Mouse (Mus musculus) midbrain, embryonic 16.5 days (tissue): ENCODE results near the gene Psmc6. TPM values are rescaled to one million over a fixed set of nuclear protein-coding genes. Genes with fewer than 3 reads are reported as not detected.

Source experiments
- ATAC-seq: fragments of 200-750 bp; cut with Nextera tagmentation; 2 replicates; pipeline ENCODE4 v1.8.0; 2017; ENCODE audit warnings: moderate TSS enrichment
- H3K27ac ChIP-seq: fragments of 300-500 bp; sonication (generic); 2 replicates; pipeline ENCODE4 v1.5.1; 2014; ENCODE audit warnings: mild to moderate bottlenecking, low read length, mixed read lengths
- H3K27me3 ChIP-seq: fragments of 300-500 bp; sonication (generic); 2 replicates; pipeline ENCODE4 v1.6.1; 2014; ENCODE audit warnings: low read depth, low read length, mixed read lengths; ENCODE audit not compliant: control insufficient read depth, insufficient read depth
- H3K36me3 ChIP-seq: fragments of 300-500 bp; sonication (generic); 2 replicates; pipeline ENCODE4 v1.6.1; 2014; ENCODE audit warnings: mild to moderate bottlenecking, low read length, moderate library complexity, mixed read lengths; ENCODE audit not compliant: control insufficient read depth, insufficient read depth
- H3K4me1 ChIP-seq: fragments of 300-500 bp; sonication (generic); 2 replicates; pipeline ENCODE4 v1.6.1; 2014; ENCODE audit warnings: mild to moderate bottlenecking, low read length, mixed read lengths; ENCODE audit not compliant: control insufficient read depth, insufficient read depth
- H3K4me2 ChIP-seq: fragments of 300-500 bp; sonication (generic); 2 replicates; pipeline ENCODE4 v1.6.1; 2014; ENCODE audit warnings: mild to moderate bottlenecking, low read length, mixed read lengths
- H3K4me3 ChIP-seq: fragments of 300-500 bp; sonication (generic); 2 replicates; pipeline ENCODE4 v1.5.1; 2014; ENCODE audit warnings: low read depth, mild to moderate bottlenecking, low read length, moderate library complexity, mixed read lengths
- H3K9ac ChIP-seq: fragments of 300-500 bp; sonication (generic); 2 replicates; pipeline ENCODE4 v1.6.1; 2014; ENCODE audit warnings: low read depth, low read length, mixed read lengths
- H3K9me3 ChIP-seq: fragments of 300-500 bp; sonication (generic); replicated peaks from 2 replicates; pipeline ENCODE4 v1.6.1; 2014; ENCODE audit warnings: mild to moderate bottlenecking, low read length, mixed read lengths; ENCODE audit not compliant: control insufficient read depth, poor library complexity, severe bottlenecking
- WGBS: fragments of 180-500 bp; shearing (Covaris S2); extraction: QIAGEN DNeasy Blood & Tissue Kit; methylation state at CpG from one replicate; pipeline ENCODE4 v1.1.7; 2014; 5-methylcytosine and 5-hydroxymethylcytosine counted together
- polyA plus RNA-seq: library from polyadenylated mRNA; unstranded; fragments of >200 nt; fragmentation: Nextera tagmentation; extraction: Ambion mirVana; gene quantifications from 2 replicates; pipeline ENCODE4 v1.2.1, GENCODE M21; 2015

Psmc6 gene
- 153 and 161 TPM in 2 replicates for polyA plus RNA-seq

DNA sequence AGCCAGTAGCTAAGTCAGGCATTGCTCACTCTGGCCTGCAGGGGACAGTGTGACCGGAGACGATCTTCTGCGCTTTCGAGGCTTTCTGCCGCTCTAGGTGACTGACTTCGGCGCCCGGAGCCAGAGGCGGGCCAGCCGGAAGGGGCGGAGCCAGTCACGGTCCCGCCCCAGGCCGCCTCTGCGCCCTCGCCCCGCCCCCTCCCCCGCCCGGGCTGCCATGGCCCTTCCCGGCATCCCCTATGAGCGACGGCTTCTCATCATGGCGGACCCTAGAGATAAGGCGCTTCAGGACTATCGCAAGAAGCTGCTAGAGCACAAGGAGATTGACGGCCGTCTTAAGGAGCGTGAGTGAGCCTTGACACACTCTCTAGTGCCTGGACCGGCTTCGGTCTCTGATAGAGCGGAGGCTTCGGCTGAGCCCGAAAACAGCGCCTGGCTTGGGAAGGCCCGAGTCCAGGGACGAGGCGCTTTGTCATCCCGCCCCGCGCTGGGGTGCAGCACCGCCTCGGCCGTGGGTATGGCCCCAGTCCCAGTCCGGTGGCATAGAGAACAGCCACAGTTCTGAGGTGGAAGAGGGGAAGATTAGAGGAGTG lies at the start of gene Psmc6:
Psmc6 (plus strand) TSS at position 200 of the 593 bp plus-strand sequence.
- H3K36me3 ChIP-seq: peaks cover 9% of the 10 kb centered on the region
- under 1% methylated on average over 43 of the region's 44 CpGs for WGBS
- no peaks in the 10 kb centered on the region for H3K27me3 ChIP-seq
- peak within 1 kb of the TSS; percentile 88 for H3K9ac ChIP-seq
- peak; percentile 97 for ATAC-seq
- H3K4me2 ChIP-seq: peak within 1 kb of the TSS; percentile 82
- peaks cover 9% of the 10 kb centered on the region for H3K4me1 ChIP-seq
- peak within 1 kb of the TSS; percentile 98 for H3K4me3 ChIP-seq
- no peaks in the 10 kb centered on the region for H3K9me3 ChIP-seq
- peak within 1 kb of the TSS; percentile 89 for H3K27ac ChIP-seq

DNA sequence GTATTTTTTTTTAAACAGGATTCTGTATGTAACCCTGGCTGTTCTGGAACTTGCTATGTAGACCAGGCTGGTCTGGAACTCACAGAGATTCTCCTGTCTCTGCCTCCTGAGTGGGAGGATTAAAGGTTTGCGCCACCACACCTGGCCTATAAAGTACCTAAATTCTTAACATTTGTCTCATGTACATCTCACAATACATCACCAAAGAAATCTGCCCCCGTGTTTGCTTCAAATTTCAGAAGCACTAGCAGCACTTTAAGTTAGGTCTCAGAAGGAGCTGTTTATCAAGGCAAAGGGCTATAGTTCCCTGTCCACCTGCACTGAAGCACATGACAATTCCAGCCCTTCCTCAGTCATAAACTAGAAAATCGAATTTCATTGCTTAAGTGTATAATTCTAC lies 47.5 kb upstream of the Psmc6 start:
- Histone ChIP-seq H3K4me3 (no peak overlapping the region), H3K9ac (no peak overlapping the region), H3K4me1 (no peaks in the 10 kb centered on the region), H3K36me3 (peaks cover 10% of the 10 kb centered on the region), H3K27me3 (no peaks in the 10 kb centered on the region), H3K4me2 (no peak overlapping the region), H3K9me3 (no peaks in the 10 kb centered on the region), H3K27ac (no peak overlapping the region)
- no peak for ATAC-seq
- WGBS: 94% methylated on average over 3 of the region's 3 CpGs

DNA sequence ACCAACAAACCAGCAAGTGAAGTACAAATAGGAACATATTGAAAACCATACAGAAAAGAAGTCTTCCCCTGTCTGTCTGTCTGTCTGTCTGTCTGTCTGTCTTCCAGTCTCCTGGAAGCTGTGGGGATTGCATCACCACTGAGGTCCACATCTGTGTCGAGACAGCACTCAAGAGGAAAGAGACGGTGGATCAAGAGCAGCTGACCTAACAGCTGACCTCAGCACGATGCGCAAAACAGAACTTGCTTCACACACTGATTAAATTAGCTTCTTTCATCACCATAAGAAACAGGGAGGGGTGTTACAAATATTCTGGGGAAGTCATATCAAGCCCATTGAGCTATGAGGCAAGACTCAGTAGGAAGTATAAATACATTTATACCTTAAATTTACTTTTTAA lies 38.0 kb upstream of the Psmc6 start:
- no peak overlapping the region for H3K27ac ChIP-seq
- H3K36me3 ChIP-seq: peaks cover 13% of the 10 kb centered on the region
- H3K9me3 ChIP-seq: no peaks in the 10 kb centered on the region
- H3K4me3 ChIP-seq: no peak overlapping the region
- no peak for ATAC-seq
- H3K9ac ChIP-seq: no peak overlapping the region
- 88% methylated on average over 4 of the region's 4 CpGs for WGBS
- no peaks in the 10 kb centered on the region for H3K27me3 ChIP-seq
- H3K4me2 ChIP-seq: no peak overlapping the region
- H3K4me1 ChIP-seq: no peaks in the 10 kb centered on the region

DNA sequence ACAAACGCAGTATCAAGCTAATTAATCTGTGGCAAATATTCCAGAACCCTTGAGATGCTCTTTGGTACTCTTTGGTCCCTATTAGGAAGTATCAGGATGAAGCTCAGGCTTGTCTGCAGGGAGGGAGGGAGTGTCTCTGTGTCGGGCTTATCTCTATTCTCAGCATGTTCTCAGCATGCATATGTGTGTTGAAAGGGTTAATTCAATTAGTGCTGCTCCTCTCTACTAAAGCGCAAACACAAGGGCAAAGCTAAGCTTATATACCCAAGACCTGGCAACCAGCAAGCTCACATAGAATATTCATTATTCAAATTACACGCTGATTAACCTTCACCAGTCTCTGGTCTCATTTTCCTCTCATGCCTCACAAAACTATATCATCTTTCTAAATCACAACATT lies 25.6 kb upstream of the Psmc6 start:
- 24% methylated on average over 4 of the region's 4 CpGs for WGBS
- Histone ChIP-seq H3K4me2 (no peak overlapping the region), H3K9me3 (no peaks in the 10 kb centered on the region), H3K27ac (no peak overlapping the region), H3K36me3 (peaks cover 19% of the 10 kb centered on the region), H3K4me3 (no peak overlapping the region), H3K4me1 (no peaks in the 10 kb centered on the region), H3K9ac (no peak overlapping the region), H3K27me3 (no peaks in the 10 kb centered on the region)
- peak; percentile 57; the same call in 1 of the 2 replicates for ATAC-seq

DNA sequence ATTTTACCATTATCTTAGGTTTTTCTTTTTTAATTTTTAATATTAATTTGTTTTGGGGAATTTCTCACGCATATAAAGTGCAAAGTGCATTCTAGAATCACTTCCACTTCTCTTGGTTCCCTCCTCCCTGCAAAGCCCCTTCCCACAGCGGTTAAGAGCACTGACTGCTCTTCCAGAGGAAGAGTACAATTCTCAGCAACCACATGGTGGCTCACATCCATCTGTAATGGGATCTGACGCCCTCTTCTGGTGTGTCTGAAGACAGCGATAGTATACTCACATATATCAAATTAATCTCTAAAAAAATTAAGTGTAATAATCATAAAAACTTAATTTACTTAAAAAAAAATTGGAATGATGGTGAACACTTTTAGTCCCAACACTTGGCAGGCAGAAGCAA lies 25.2 kb upstream of the Psmc6 start:
- H3K27ac ChIP-seq: no peak overlapping the region
- no peak for ATAC-seq
- H3K36me3 ChIP-seq: peaks cover 14% of the 10 kb centered on the region
- H3K4me2 ChIP-seq: no peak overlapping the region
- H3K27me3 ChIP-seq: no peaks in the 10 kb centered on the region
- no peaks in the 10 kb centered on the region for H3K4me1 ChIP-seq
- 64% methylated on average over 4 of the region's 4 CpGs for WGBS
- no peaks in the 10 kb centered on the region for H3K9me3 ChIP-seq
- H3K4me3 ChIP-seq: no peak overlapping the region
- no peak overlapping the region for H3K9ac ChIP-seq

DNA sequence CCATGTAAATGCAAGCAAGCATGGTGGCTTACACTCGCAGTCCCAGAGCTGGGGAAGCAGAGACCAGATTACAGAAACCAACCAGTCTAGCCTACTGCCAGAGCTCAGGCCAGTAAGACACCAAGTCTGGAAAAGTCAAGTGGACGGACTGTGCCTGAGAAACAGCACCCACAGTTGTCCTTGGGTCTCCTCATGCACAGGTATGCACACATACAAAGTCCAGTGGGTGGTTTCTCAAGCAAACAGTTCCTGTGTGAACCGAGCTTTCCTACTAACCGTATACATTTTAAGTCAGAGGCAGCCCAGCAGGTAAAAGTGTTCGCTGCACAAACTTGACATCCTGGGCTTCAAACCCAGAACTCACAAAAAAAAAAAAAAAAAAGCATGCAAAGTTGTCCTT lies 23.7 kb upstream of the Psmc6 start:
- no peak for ATAC-seq
- Histone ChIP-seq H3K4me2 (no peak overlapping the region), H3K27me3 (no peaks in the 10 kb centered on the region), H3K9me3 (no peaks in the 10 kb centered on the region), H3K27ac (no peak overlapping the region), H3K36me3 (peaks cover 8% of the 10 kb centered on the region), H3K4me3 (no peak overlapping the region), H3K4me1 (no peaks in the 10 kb centered on the region), H3K9ac (no peak overlapping the region)
- 93% methylated on average over 5 of the region's 5 CpGs for WGBS

DNA sequence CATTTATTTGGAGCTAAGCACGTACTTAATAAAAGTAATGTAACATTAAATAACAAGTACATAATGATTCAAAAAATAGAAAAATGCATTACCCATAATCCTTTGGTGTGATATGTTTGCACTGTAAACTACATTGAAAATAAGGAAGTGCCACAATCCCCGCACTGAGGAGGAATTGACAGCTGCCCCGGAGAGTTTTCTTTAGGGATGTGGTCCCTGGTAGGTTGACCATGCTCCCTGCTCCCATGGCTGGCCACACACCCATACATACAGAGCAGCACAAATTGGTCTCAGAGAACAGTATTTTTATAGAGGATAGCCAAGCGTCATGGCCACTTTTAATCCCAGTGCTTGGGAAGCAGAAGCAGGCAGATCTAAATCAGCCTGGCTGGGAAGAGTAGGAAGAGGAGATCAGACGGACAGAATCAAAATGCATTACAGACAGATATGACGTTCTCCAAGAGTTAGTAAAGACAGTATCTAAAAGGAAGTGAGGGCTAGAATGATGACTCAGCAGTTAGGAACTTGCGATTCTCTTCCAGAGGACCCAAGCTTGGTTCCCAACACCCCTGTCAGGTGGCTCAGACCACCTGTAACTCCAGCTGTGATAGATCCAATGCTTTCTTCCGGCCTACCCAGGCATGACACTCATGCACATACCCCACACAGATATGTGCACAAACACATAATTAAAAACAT lies 21.8 kb upstream of the Psmc6 start:
- no peaks in the 10 kb centered on the region for H3K27me3 ChIP-seq
- H3K4me2 ChIP-seq: no peak overlapping the region
- no peaks in the 10 kb centered on the region for H3K4me1 ChIP-seq
- H3K9me3 ChIP-seq: no peaks in the 10 kb centered on the region
- H3K4me3 ChIP-seq: no peak overlapping the region
- H3K27ac ChIP-seq: no peak overlapping the region
- WGBS: 91% methylated on average over 8 of the region's 8 CpGs
- no peaks in the 10 kb centered on the region for H3K36me3 ChIP-seq
- no peak for ATAC-seq
- H3K9ac ChIP-seq: no peak overlapping the region

DNA sequence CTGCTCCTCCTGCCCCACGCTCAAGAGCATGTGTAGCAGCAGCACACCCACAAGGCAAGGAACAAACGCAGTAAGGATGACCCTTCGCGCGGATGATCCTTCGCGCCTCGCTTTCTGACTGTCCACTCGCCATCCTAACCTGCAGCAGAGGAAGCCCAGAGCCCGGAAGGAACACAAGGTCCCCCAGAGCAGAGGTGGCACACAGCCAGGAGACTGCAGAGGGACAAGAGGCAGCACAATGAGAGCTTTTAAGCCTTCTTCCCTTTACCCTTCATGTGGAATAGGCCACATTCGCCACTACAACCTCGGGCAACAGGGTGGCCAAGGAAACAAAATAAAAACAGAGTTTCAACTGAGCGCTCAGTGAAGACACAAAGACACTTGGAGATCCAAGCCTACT lies 19.9 kb upstream of the Psmc6 start:
- Histone ChIP-seq H3K9ac (no peak overlapping the region), H3K27me3 (no peaks in the 10 kb centered on the region), H3K4me3 (no peak overlapping the region), H3K9me3 (no peaks in the 10 kb centered on the region), H3K36me3 (no peaks in the 10 kb centered on the region), H3K4me1 (no peaks in the 10 kb centered on the region), H3K4me2 (no peak overlapping the region), H3K27ac (no peak overlapping the region)
- WGBS: 88% methylated on average over 13 of the region's 13 CpGs
- ATAC-seq: no peak

DNA sequence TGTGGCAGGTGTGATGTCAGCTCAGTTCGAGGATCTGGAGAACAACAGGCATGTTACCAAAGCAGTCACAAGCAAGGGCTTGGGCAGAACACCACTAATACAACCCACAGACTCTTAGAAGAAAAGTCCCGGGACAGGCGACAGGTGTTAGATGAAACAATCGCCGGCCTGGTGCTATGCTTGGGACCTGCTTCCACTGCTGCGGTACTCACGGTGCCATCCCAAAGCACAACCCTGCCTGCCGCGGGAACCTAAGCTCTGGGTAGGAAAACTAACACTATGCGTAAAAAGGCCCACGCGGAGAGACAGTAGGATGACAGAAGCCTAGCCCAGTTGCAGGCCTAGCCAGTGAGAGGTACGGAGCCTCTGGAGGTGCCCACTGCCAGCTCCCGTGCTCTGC lies 19.5 kb upstream of the Psmc6 start:
- Histone ChIP-seq H3K36me3 (no peaks in the 10 kb centered on the region), H3K4me3 (no peak overlapping the region), H3K27ac (no peak overlapping the region), H3K4me1 (no peaks in the 10 kb centered on the region), H3K27me3 (no peaks in the 10 kb centered on the region), H3K9ac (no peak overlapping the region), H3K4me2 (no peak overlapping the region), H3K9me3 (no peaks in the 10 kb centered on the region)
- ATAC-seq: peak; percentile 52; the same call in 1 of the 2 replicates
- 96% methylated on average over 14 of the region's 14 CpGs for WGBS
